Mouse (Mus musculus) megakaryocyte, embryonic 14.5 days (primary cell): ENCODE measurements around the gene Klhdc7b.

Source experiments
- FLI1 ChIP-seq: IDR thresholded peaks from 2 replicates; pipeline ENCODE4 v1.6.1; 2012; ENCODE audit warnings: low read length, inconsistent platforms, mixed read lengths
- GATA1 ChIP-seq: IDR thresholded peaks from 3 replicates; pipeline ENCODE4 v1.6.1; 2012; ENCODE audit warnings: mixed read lengths, low read length, inconsistent platforms, borderline replicate concordance

DNA sequence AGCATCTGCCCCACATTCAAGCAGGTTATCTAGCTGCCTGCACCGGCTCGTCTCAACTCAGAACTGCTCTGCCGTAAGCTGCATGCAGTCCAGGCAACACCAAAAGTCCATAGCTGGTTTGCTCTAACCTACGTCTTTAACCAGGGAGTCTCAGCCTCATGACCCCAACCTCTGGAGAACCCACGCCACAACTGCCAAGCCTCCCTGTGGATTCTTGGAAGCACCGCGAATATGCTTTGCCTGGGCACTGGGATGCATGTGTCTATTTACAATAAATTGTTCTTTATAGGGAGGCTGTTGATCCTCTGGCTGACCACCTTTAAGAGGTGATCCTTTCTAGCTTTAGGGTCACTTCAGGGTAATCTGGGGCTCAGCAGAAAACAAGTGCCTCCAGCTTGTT, 12.2 kb upstream of the Klhdc7b start:
- TF ChIP-seq GATA1 (no peak), FLI1 (no peak)
